Mouse (Mus musculus) small intestine, adult 2 months (tissue): Measurements from ENCODE around the gene Srgap3.

Experiments
- CTCF ChIP-seq: fragments of 200-500 bp; IDR thresholded peaks from 2 replicates; pipeline ENCODE4 v1.5.1; 2012; ENCODE audit warnings: low read depth, mild to moderate bottlenecking, control low read depth, inconsistent platforms, low read length, moderate library complexity, mixed read lengths; ENCODE audit not compliant: insufficient replicate concordance, insufficient read length; ENCODE audit errors: extremely low read depth
- POLR2A ChIP-seq: fragments of 200-500 bp; IDR thresholded peaks from 2 replicates; pipeline ENCODE4 v1.6.1; 2012; ENCODE audit warnings: low read depth, mild to moderate bottlenecking, control low read depth, inconsistent platforms, low read length, moderate library complexity

- TF ChIP-seq CTCF = no peak
- TF ChIP-seq POLR2A = no peak
These were observed 137.2 kb downstream of the Srgap3 start for GRCm38 (mm10) chr6:112809658-112810520.
